Mouse (Mus musculus) heart, embryonic 15.5 days (tissue): ENCODE data around the gene Slc31a1. TPM values are rescaled to one million over a fixed set of nuclear protein-coding genes. Genes with fewer than 3 reads are reported as not detected.
A peak's percentile ranks its signal among the peaks of the same experiment; 100 is the strongest.

Source experiments
- ATAC-seq: fragments of 200-750 bp; cut with Nextera tagmentation; replicated peaks from 2 replicates; pipeline ENCODE4 v1.8.0; 2017; ENCODE audit warnings: low read depth, moderate TSS enrichment; ENCODE audit not compliant: insufficient number of reproducible peaks, insufficient read depth, low FRiP score
- H3K27ac ChIP-seq: fragments of 300-500 bp; sonication (generic); 2 replicates; pipeline ENCODE4 v1.5.1; 2015; ENCODE audit warnings: mild to moderate bottlenecking, inconsistent platforms
- H3K27me3 ChIP-seq: fragments of 300-500 bp; sonication (generic); 2 replicates; pipeline ENCODE4 v1.6.1; 2015; ENCODE audit warnings: inconsistent platforms
- H3K36me3 ChIP-seq: fragments of 300-500 bp; sonication (generic); 2 replicates; pipeline ENCODE4 v1.6.1; 2015; ENCODE audit warnings: mild to moderate bottlenecking, inconsistent platforms
- H3K4me1 ChIP-seq: fragments of 300-500 bp; sonication (generic); replicated peaks from 2 replicates; pipeline ENCODE4 v1.6.1; 2015; ENCODE audit warnings: inconsistent platforms
- H3K4me2 ChIP-seq: fragments of 300-500 bp; sonication (generic); 2 replicates; pipeline ENCODE4 v1.6.1; 2015; ENCODE audit warnings: inconsistent platforms, mild to moderate bottlenecking, moderate library complexity
- H3K4me3 ChIP-seq: fragments of 300-500 bp; sonication (generic); 2 replicates; pipeline ENCODE4 v1.5.1; 2015; ENCODE audit warnings: mild to moderate bottlenecking, inconsistent platforms
- H3K9ac ChIP-seq: fragments of 300-500 bp; sonication (generic); 2 replicates; pipeline ENCODE4 v1.6.1; 2015; ENCODE audit warnings: mild to moderate bottlenecking, inconsistent platforms
- H3K9me3 ChIP-seq: fragments of 300-500 bp; sonication (generic); replicated peaks from 2 replicates; pipeline ENCODE4 v1.6.1; 2016; ENCODE audit warnings: inconsistent platforms
- WGBS: fragments of 180-500 bp; shearing (Covaris S2); methylation state at CpG from one replicate; pipeline ENCODE4 v1.1.7; 2015; ENCODE audit warnings: mixed read lengths; 5-methylcytosine and 5-hydroxymethylcytosine counted together
- polyA plus RNA-seq: library from polyadenylated mRNA; unstranded; fragments of >200 nt; fragmentation: Nextera tagmentation; extraction: Ambion mirVana; gene quantifications from 2 replicates; pipeline ENCODE4 v1.2.1, GENCODE M21; 2015

Slc31a1 gene
- polyA plus RNA-seq, 1 experiment from 2014 or later: 34.9 TPM

DNA sequence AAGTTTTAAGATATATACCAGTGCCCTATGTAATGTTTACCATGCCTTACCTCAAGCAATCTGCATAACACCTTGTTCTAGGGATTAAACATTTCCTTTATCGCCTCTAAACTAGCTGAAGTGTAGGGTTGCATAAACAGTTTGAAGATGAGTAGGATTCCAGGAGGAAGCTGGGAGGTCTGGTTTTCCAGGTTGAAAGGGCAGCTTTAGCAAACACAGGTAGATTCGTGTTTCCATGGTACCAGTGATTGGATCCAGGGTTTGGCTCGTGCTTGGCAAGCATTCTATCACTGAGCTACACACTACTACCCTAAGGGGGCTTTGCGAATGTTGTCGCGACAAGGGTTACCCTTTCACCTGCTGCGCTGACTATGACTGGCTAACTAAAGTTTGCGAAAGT lies 3.8 kb downstream of the Slc31a1 start:
- Histone ChIP-seq H3K27me3 (no peaks in the 10 kb centered on the region), H3K4me1 (peaks cover 20% of the 10 kb centered on the region), H3K27ac (no peak overlapping the region), H3K9ac (no peak overlapping the region), H3K36me3 (no peaks in the 10 kb centered on the region), H3K9me3 (no peaks in the 10 kb centered on the region), H3K4me2 (no peak overlapping the region), H3K4me3 (no peak overlapping the region)
- WGBS: 85% methylated on average over 8 of the region's 8 CpGs
- no peak for ATAC-seq

DNA sequence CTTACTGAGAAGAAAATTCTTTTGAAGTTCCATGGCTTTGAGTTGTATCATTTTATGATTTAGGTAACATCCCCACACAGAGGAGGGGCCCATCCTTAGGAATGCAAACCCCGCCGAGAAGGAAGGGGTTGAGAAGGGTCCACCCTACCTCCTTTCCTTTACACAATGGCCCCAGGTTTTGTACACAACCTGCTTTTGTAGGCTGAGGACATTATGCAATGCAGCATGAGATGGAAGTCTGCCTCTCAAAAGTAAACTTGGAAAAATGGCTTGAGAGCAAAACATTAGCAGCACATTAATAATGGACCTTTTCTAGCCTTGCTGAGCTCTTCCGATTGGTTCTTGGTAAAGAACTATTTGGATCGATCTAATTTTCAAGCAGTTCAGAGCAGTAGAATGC lies 5.8 kb downstream of the Slc31a1 start:
- no peaks in the 10 kb centered on the region for H3K36me3 ChIP-seq
- H3K27ac ChIP-seq: no peak overlapping the region
- ATAC-seq: no peak
- H3K27me3 ChIP-seq: no peaks in the 10 kb centered on the region
- WGBS: 77% methylated on average over 4 of the region's 4 CpGs
- peaks cover 25% of the 10 kb centered on the region for H3K4me1 ChIP-seq
- H3K9me3 ChIP-seq: no peaks in the 10 kb centered on the region
- no peak overlapping the region for H3K9ac ChIP-seq
- no peak overlapping the region for H3K4me3 ChIP-seq
- no peak overlapping the region for H3K4me2 ChIP-seq

DNA sequence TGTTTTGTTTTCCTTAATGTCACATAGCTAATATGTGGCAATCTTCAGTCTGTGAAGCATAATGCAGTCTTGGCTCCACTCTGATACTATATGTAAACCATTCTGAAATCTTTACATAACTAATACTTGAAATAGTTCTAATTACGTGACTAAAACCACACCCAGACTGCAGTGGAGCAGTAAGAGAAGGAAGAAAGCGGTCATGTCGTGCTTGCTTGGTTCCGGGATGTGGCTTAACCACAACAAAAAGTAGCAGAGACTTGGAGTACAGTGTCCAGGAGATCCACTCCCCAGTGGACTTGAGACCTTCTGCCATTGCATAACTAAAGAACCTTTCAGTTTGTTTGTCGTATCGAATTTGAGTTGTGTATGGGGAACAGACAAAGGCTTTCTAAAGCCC lies 7.1 kb downstream of the Slc31a1 start:
- no peak overlapping the region for H3K4me2 ChIP-seq
- H3K27ac ChIP-seq: no peak overlapping the region
- no peak for ATAC-seq
- no peak overlapping the region for H3K4me3 ChIP-seq
- no peaks in the 10 kb centered on the region for H3K27me3 ChIP-seq
- no peak overlapping the region for H3K9ac ChIP-seq
- 86% methylated on average over 6 of the region's 6 CpGs for WGBS
- no peaks in the 10 kb centered on the region for H3K9me3 ChIP-seq
- H3K36me3 ChIP-seq: no peaks in the 10 kb centered on the region
- H3K4me1 ChIP-seq: peaks cover 25% of the 10 kb centered on the region

- no peak for ATAC-seq
- Histone ChIP-seq H3K9ac (no peak overlapping the region), H3K4me1 (peaks cover 29% of the 10 kb centered on the region), H3K4me3 (no peak overlapping the region), H3K27ac (no peak overlapping the region), H3K9me3 (no peaks in the 10 kb centered on the region), H3K4me2 (no peak overlapping the region), H3K27me3 (no peaks in the 10 kb centered on the region), H3K36me3 (no peaks in the 10 kb centered on the region)
- WGBS: 27% methylated on average over 3 of the region's 3 CpGs
Observed at GRCm38 (mm10) chr4:62369091-62369490, 8.6 kb downstream of the Slc31a1 start.

DNA sequence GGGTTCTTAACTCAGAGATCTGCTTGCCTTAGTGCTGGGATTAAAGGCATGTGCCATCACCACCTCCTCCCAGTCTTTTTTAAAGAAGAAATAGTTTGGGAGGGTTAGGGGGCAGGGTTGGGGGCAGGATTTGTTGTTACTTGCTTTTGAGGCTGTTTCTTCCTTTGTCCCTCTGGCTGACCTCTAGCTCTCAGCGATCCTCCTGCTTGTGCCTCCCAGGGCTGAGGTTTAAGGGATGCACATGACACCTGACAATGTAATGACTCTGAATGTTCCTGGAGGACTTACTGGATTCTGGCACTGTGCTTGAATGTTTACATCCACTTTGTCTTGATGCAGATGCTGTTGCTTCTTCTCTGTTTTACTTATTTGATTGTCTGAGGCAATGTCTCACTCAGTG lies 11.9 kb downstream of the Slc31a1 start:
- peaks cover 41% of the 10 kb centered on the region for H3K4me1 ChIP-seq
- no peak for ATAC-seq

DNA sequence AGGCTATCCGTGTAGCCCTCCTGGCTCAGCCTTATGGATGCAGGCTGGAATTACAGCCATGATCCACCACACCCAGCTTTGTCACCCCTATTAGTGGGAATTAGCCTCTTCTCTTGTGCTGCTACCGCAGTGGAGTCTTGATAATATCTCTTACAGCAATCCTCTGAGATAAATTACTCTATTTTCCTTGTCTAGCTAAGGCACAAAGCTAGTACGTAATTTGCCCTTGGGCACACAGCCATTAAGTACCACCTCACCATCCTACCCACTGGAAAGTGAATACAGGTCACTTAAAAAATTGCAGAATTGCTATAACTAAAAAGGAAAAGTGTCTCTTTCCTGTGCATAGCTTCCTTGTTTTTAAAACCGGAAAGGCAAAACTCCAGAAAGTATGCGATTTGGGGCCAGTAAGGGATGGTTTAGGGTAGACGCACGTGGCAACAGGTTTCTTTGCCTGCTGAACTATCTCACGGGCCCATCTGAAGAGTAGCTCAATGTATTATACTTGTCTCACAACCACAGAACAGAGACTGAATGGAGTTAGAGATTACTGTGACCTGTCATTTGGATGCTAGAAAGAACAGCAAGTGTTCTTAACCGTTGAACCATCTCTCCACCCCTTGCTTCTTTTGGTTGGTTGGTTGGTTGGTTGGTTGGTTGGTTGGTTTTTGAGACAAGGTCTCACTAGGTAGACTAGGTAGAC lies 12.4 kb downstream of the Slc31a1 start:
- ATAC-seq: no peak
- Histone ChIP-seq H3K9ac (no peak overlapping the region), H3K36me3 (no peaks in the 10 kb centered on the region), H3K27me3 (no peaks in the 10 kb centered on the region), H3K9me3 (no peaks in the 10 kb centered on the region), H3K4me1 (peaks cover 41% of the 10 kb centered on the region), H3K4me3 (no peak overlapping the region), H3K27ac (no peak overlapping the region), H3K4me2 (no peak overlapping the region)
- WGBS: 82% methylated on average over 9 of the region's 9 CpGs

More for the DNA sequence above, 11.9 kb downstream of the Slc31a1 start:
- Histone ChIP-seq H3K9ac (no peak overlapping the region), H3K4me3 (no peak overlapping the region), H3K4me2 (no peak overlapping the region), H3K27me3 (no peaks in the 10 kb centered on the region), H3K36me3 (no peaks in the 10 kb centered on the region), H3K27ac (no peak overlapping the region), H3K9me3 (no peaks in the 10 kb centered on the region)
- 48% methylated on average over 1 of the region's 1 CpGs for WGBS

DNA sequence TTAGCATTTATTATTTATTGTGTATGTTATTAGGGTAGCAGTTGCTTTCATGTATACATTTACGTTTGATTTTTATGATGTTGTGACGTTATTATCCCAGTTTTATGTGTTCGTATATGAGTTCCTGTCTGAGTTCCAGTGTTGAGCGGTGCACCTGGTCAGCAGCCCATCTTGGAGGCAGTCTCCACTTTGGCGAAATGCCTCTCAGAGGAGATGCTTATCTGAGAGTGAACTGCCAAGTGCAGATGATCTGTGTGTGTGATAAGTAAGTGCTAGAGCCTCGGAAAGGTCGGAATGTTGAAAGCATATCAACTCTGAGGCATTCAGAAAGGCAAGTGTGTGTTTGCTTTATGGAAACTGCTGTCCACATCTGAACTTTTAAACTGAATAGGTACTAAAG lies 13.1 kb downstream of the Slc31a1 start:
- no peaks in the 10 kb centered on the region for H3K36me3 ChIP-seq
- no peak overlapping the region for H3K4me2 ChIP-seq
- H3K9me3 ChIP-seq: no peaks in the 10 kb centered on the region
- no peak overlapping the region for H3K9ac ChIP-seq
- no peak for ATAC-seq
- peaks cover 43% of the 10 kb centered on the region for H3K4me1 ChIP-seq
- WGBS: 56% methylated on average over 7 of the region's 7 CpGs
- H3K27ac ChIP-seq: no peak overlapping the region
- H3K27me3 ChIP-seq: no peaks in the 10 kb centered on the region
- no peak overlapping the region for H3K4me3 ChIP-seq

DNA sequence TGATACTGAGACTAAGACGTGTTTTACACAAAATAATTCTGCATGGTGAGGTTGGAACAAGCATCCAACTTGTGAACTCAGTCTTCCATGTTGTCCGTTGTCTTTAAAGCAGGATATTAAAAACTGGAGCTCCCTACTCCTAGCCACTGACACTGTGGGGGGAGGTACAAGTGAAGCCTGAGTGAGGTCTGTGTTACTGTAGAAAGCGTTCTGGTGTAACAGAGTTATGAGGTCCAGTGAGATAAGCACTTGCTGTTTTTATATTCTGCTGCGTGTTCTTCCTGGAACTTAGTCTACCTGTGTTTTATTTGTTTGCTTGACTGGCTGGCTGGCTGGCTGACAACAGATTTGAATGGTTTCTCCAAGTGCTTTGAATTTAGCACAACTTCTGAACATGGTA lies 13.8 kb downstream of the Slc31a1 start:
- Histone ChIP-seq H3K4me2 (0 out of 2 replicates have a peak overlapping the region, but pooled peaks have one; percentile 5), H3K27me3 (no peaks in the 10 kb centered on the region), H3K4me3 (no peak overlapping the region), H3K9ac (no peak overlapping the region), H3K27ac (peak overlapping the region; percentile 65), H3K4me1 (peaks cover 39% of the 10 kb centered on the region), H3K9me3 (no peaks in the 10 kb centered on the region), H3K36me3 (no peaks in the 10 kb centered on the region)
- WGBS: 41% methylated on average over 4 of the region's 4 CpGs
- ATAC-seq: no peak

GRCm38 (mm10) chr4:62376123-62376522 lies 15.6 kb downstream of the Slc31a1 start:
- ATAC-seq: no peak
- H3K36me3 ChIP-seq: no peaks in the 10 kb centered on the region
- 74% methylated on average over 2 of the region's 2 CpGs for WGBS
- no peak overlapping the region for H3K27ac ChIP-seq
- H3K4me1 ChIP-seq: peaks cover 30% of the 10 kb centered on the region
- no peak overlapping the region for H3K4me3 ChIP-seq
- no peaks in the 10 kb centered on the region for H3K9me3 ChIP-seq
- no peak overlapping the region for H3K9ac ChIP-seq
- H3K4me2 ChIP-seq: no peak overlapping the region
- no peaks in the 10 kb centered on the region for H3K27me3 ChIP-seq

DNA sequence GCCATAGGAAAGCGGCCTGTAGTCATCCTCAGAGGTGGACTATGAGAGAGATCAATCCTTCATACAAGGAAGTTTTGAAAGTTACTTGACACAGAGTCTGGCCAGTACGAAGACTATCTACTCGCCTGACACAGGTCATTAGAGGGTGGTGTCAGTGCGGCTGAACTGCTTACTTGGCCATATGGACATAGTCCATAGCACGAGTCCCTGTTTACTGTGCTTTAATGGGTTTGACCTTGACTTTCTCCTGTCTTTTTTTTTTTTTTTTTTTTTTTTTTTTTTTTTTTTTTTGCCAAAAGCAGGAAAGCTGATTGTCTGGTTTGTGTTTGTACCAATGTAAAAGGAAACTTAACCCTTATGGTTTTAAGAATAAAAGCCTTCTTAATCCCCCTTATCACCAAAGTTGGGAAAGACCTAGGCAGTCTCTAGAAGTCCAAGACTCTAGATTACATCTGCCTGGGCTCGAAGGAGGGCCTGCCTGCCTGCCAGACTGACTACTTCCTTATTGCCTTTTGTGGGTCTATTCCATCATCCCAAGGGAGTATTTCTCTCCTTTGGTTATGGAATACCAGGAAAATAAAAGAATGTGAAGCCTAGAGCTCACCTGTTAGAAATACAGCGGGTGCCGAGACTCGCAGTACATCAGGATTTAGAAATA lies 19.3 kb downstream of the Slc31a1 start:
- H3K9me3 ChIP-seq: no peaks in the 10 kb centered on the region
- no peaks in the 10 kb centered on the region for H3K27me3 ChIP-seq
- no peak overlapping the region for H3K4me2 ChIP-seq
- no peak overlapping the region for H3K9ac ChIP-seq
- no peaks in the 10 kb centered on the region for H3K36me3 ChIP-seq
- no peak overlapping the region for H3K4me3 ChIP-seq
- no peak overlapping the region for H3K27ac ChIP-seq
- no peak for ATAC-seq
- 82% methylated on average over 9 of the region's 9 CpGs for WGBS
- peaks cover 7% of the 10 kb centered on the region for H3K4me1 ChIP-seq

GRCm38 (mm10) chr4:62383207-62383606 lies 22.7 kb downstream of the Slc31a1 start:
- no peak overlapping the region for H3K27ac ChIP-seq
- ATAC-seq: no peak
- WGBS: 85% methylated on average over 6 of the region's 6 CpGs

DNA sequence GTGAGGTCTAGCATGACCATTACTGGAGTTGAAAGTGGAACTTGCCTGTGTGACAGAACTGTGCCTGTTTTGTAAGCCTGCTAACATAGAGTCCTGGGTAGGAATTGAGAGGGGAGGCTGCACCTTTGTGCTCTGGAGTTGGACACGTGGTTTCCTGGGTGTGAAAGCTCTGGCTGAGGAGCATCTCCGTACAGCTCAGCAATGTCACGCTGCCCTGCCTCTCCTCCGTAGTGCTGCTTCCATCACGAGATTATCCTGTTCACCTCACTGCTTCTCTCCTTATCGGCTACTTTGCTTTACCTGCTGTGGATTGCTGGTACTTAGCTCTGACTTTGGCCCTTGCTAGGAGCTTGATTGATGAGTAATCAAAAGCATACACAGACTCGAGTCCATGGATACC lies 23.2 kb downstream of the Slc31a1 start:
- H3K9ac ChIP-seq: no peak overlapping the region
- WGBS: 69% methylated on average over 7 of the region's 7 CpGs
- no peak for ATAC-seq
- H3K9me3 ChIP-seq: no peaks in the 10 kb centered on the region
- no peak overlapping the region for H3K27ac ChIP-seq
- H3K4me3 ChIP-seq: no peak overlapping the region
- no peak overlapping the region for H3K4me2 ChIP-seq
- H3K27me3 ChIP-seq: no peaks in the 10 kb centered on the region
- H3K4me1 ChIP-seq: peaks cover under 1% of the 10 kb centered on the region; the same call in 1 of the 2 replicates
- H3K36me3 ChIP-seq: peaks cover 13% of the 10 kb centered on the region

More at GRCm38 (mm10) chr4:62383207-62383606, 22.7 kb downstream of the Slc31a1 start:
- H3K4me1 ChIP-seq: peaks cover 3% of the 10 kb centered on the region; the same call in 1 of the 2 replicates
- H3K4me3 ChIP-seq: no peak overlapping the region
- H3K9me3 ChIP-seq: no peaks in the 10 kb centered on the region
- H3K9ac ChIP-seq: no peak overlapping the region
- peaks cover 8% of the 10 kb centered on the region for H3K36me3 ChIP-seq
- H3K4me2 ChIP-seq: no peak overlapping the region
- no peaks in the 10 kb centered on the region for H3K27me3 ChIP-seq
